Mouse (Mus musculus) bone marrow macrophage, adult 2 months (primary cell): Measurements from ENCODE around the gene Rcor3. TPM values are rescaled to one million over a fixed set of nuclear protein-coding genes. Genes with fewer than 3 reads are reported as not detected.

ENCODE experiments used
- H3K27ac ChIP-seq: 2 replicates; pipeline ENCODE4 v1.5.1; 2012; ENCODE audit warnings: low read depth, low read length; ENCODE audit not compliant: insufficient read depth
- H3K4me1 ChIP-seq: 2 replicates; pipeline ENCODE4 v1.6.1; 2012; ENCODE audit warnings: low read length; ENCODE audit not compliant: control insufficient read depth, insufficient read depth
- H3K4me3 ChIP-seq: 2 replicates; pipeline ENCODE4 v1.5.1; 2012; ENCODE audit warnings: mild to moderate bottlenecking, low read length, moderate library complexity; ENCODE audit not compliant: insufficient read depth
- CTCF ChIP-seq: IDR thresholded peaks from 2 replicates; pipeline ENCODE4 v1.5.1; 2012; ENCODE audit warnings: low read depth, mild to moderate bottlenecking, low read length, moderate library complexity
- POLR2A ChIP-seq: IDR thresholded peaks from 2 replicates; pipeline ENCODE4 v1.6.1; 2012; ENCODE audit warnings: mild to moderate bottlenecking, low read depth, low read length, borderline replicate concordance
- polyA plus RNA-seq: library from polyadenylated mRNA; stranded (reverse); fragments of >200 nt; gene quantifications from 2 replicates; pipeline ENCODE4 v1.2.4, GENCODE M21; 2012; ENCODE audit not compliant: missing spikeins, insufficient read depth, insufficient read length

The Rcor3 gene
- polyA plus RNA-seq, 1 experiment = 27.4 TPM

DNA sequence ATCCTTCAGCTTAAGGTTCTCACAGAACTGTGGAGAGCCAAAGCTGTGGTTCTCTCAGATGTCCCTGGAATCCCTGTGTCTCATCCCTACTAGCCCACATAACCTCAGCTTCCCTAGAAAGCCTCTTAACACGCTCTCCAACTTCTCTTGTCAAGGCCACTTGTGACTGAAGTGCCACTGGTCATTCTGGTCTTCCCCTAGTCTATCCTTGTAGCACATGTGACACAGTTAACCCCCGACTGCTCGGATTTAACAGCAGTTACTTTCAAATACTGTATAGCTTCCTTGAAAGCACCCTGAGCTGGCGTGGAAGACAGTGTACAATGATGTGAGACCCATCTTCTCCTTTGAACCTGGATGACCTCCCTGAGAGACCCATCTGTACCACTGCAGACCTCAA, 50.8 kb downstream of the Rcor3 start:
- H3K4me3 ChIP-seq = no peak overlapping the region
- H3K27ac ChIP-seq = no peak overlapping the region
- no peak for TF ChIP-seq CTCF
- no peak for TF ChIP-seq POLR2A
- peaks cover 19% of the 10 kb centered on the region for H3K4me1 ChIP-seq

DNA sequence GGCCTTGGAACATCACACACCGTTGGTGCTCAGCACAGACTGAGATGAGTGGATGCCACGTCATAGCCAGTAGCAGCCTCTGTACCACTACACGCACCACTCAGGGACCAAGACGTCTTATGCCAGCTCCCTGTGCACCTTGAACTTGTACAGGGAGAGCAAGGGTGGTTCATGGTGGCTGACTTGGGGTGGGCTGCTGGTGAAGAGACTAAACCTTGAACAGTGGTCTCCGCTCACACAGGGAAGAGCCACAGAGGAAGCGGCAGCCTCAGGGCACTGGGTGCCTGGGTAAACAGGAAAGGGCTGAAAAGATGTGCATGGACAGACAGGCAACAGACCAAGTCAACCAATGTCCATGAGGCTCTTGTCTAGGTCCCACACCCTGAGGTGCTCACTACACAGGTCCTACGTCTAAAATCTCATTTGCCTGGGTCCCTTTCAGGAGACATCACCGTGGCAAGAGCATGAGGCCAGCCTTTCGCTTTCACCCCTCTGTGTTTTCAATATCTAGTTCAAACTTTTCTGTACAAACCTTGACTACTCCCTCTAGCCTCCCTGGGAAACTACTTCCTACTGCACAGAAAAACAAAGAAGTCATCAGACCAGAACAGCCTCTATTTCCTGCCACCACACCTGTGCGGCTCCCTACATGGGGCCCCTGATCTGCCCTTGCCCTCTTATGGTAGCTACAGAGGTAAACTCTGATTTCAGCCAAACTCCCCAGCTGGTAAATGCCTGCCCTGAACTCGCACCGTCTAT, 51.4 kb downstream of the Rcor3 start:
- Histone ChIP-seq H3K4me1 (peaks cover 19% of the 10 kb centered on the region), H3K27ac (no peak overlapping the region), H3K4me3 (no peak overlapping the region)
- TF ChIP-seq CTCF (no peak), POLR2A (no peak)

GRCm38 (mm10) chr1:192085218-192085617, 52.6 kb downstream of the Rcor3 start:
- Histone ChIP-seq H3K4me1 (peaks cover 19% of the 10 kb centered on the region), H3K27ac (no peak overlapping the region), H3K4me3 (no peak overlapping the region)
- no peak for TF ChIP-seq POLR2A
- no peak for TF ChIP-seq CTCF

DNA sequence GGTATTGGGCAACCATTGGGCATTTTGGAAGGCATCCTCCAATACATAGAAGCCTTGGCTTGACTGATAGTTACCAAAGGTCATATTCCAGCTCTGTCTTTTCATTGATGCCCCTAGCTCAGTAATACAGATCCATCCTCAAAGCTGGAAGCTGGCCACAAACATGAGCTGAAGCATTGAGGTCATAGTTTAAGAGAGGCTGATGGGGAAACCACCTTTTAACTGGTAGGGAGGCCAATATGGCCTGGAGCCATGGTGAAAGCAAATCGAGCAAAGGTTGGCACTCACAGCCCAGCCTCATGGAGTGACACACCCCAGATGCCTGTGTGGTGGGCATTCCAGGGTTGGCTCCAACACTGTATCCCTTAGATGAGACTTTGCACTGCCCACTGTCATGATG, 55.2 kb downstream of the Rcor3 start:
- no peak overlapping the region for H3K4me3 ChIP-seq
- no peak overlapping the region for H3K27ac ChIP-seq
- TF ChIP-seq CTCF (no peak), POLR2A (no peak)
- H3K4me1 ChIP-seq = peaks cover 31% of the 10 kb centered on the region

- no peak overlapping the region for H3K4me3 ChIP-seq
- H3K4me1 ChIP-seq = peaks cover 29% of the 10 kb centered on the region
- H3K27ac ChIP-seq = no peak overlapping the region
- TF ChIP-seq POLR2A (no peak), CTCF (no peak)
These were observed 56.7 kb downstream of the Rcor3 start for GRCm38 (mm10) chr1:192081129-192081528.

DNA sequence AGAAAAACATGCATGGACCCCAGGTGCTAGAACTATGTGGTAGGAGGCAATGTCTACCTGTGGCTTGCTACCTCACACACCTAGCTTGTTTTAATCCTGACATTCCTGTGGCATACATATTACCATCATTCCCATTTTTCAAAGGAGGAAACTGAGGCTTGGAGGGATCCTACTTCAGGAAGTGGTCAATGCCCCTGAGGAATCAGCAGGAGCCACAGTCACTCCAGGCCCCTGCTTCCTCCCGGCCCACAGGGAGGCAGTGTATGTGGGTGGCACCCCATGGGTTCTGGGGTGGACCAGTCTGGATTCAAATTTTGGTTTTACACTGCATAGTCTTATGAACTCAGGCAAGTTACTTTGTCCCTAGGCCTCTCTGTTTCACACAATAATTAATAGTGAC, 58.7 kb downstream of the Rcor3 start:
- TF ChIP-seq CTCF (no peak), POLR2A (no peak)
- Histone ChIP-seq H3K27ac (peak overlapping the region; percentile 78), H3K4me3 (no peak overlapping the region), H3K4me1 (peaks cover 35% of the 10 kb centered on the region)

GRCm38 (mm10) chr1:192078406-192078805, 59.5 kb downstream of the Rcor3 start:
- TF ChIP-seq POLR2A (no peak), CTCF (no peak)
- Histone ChIP-seq H3K4me1 (peaks cover 35% of the 10 kb centered on the region), H3K27ac (peak overlapping the region; percentile 78)

DNA sequence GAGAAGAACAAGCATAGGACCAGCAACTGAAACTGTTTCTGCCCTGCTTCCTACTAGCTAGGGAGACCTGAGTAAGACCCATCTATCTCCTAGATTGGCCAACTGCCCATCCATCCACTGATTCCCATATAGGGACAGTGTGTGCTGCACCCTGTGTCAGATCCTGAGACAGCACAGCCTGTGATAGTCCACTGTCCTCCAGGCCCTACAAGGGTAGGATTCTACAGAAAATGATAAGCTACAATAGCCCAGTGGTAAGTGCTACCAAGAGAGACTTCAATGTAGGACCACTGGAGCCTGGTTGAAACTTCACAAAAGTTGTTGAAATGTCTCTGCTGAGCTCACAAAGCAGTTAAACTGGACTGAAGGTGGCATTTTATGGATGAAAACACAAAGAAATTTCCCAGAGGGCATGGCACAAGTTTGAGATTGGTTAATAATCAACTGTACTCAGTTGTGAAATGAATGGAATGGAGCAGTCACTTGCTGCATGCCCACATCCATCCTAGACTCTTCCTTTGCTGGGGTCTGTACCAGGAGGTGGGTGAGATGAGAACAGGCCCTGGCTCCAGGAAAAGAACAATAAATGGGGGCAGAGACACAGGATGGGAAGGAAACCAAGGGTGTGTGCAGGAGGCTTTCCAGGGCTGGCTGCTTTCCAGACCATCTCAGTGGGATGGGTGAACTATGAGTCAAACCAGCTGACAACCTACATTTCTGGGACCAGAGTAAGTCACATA, 60.9 kb downstream of the Rcor3 start:
- Histone ChIP-seq H3K4me1 (peaks cover 35% of the 10 kb centered on the region), H3K4me3 (no peak overlapping the region), H3K27ac (no peak overlapping the region)
- TF ChIP-seq POLR2A (no peak), CTCF (no peak)

More at GRCm38 (mm10) chr1:192078406-192078805, 59.5 kb downstream of the Rcor3 start:
- H3K4me3 ChIP-seq = no peak overlapping the region

DNA sequence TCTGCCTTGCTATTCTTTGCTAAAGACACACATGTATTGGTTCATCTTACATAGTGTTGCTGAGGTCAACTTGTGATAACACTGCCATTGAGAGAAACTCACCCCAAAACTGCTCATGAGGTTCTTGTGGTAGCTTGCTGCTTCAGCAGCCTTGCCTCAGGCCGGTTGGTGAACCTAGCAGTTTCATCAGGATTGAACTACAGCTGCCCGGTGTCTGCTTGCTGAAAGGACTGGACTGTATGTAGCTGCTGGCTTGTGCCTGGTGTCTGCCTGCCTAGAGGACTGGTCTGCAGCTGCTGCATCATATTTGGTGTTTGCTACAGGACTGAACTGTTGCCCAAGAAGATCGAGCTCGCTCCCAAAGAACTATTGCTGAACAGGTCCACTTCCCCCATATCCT, 61.8 kb downstream of the Rcor3 start:
- H3K27ac ChIP-seq = no peak overlapping the region
- H3K4me3 ChIP-seq = no peak overlapping the region
- TF ChIP-seq CTCF (no peak), POLR2A (no peak)
- H3K4me1 ChIP-seq = peaks cover 37% of the 10 kb centered on the region

DNA sequence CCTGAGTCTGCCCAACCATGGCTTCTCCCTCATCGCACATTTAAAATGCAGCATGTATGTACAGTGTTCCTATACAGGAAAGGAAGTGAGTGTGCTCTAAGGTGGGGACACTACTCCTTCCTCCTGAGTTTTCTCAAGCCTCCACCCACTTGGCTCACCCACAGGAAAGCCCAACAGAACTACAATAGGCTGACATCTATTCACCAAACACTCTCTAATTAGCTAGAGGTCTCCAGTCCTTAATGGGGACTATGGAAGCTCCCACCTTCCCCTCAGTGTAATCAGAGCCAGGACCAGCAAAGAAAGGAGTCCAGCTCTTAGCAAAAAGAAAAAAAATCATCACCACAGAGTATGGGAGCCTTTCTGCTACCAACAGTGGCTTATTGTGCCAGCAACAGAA, 63.0 kb downstream of the Rcor3 start:
- Histone ChIP-seq H3K4me1 (peaks cover 47% of the 10 kb centered on the region), H3K27ac (no peak overlapping the region), H3K4me3 (no peak overlapping the region)
- no peak for TF ChIP-seq POLR2A
- no peak for TF ChIP-seq CTCF

DNA sequence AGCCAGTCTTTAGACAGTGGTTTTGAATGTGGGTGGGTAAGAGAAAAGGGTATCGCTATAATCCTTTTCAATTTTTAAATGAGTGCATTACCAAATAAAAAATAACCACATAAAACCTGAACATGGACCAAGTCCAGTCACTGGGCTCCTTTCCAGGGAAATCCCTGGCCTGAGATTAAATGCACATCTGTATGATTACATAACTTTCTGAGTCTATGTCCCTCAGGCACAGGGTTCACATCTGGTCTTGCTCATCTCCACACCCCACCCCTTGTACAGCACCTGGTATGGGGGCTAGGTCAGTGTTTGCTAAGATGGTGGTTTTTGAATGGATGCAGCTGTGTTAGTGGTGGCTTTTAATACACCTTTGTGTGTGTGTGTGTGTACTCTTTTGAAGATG, 65.4 kb downstream of the Rcor3 start:
- Histone ChIP-seq H3K27ac (no peak overlapping the region), H3K4me1 (peaks cover 27% of the 10 kb centered on the region), H3K4me3 (no peak overlapping the region)
- TF ChIP-seq POLR2A (no peak), CTCF (no peak)
